Mouse (Mus musculus) left cerebral cortex, adult 2 months (tissue): ENCODE data around the gene Schip1. TPM values are rescaled to one million over a fixed set of nuclear protein-coding genes. Genes with fewer than 3 reads are reported as not detected.

Experiments used
- DNase-seq, 2 experiments: peaks; one replicate each; pipeline ENCODE4 v3.0.0; 2021 to 2022; ENCODE audit warnings: low spot score in 2 of 2, mixed read lengths in 1 of 2; ENCODE audit errors: extremely low spot score in 1 of 2
- H3K27ac ChIP-seq: fragments of 200-600 bp; 2 replicates; pipeline ENCODE4 v1.8.1; 2022
- H3K4me3 ChIP-seq: fragments of 200-600 bp; 2 replicates; pipeline ENCODE4 v1.8.1; 2022
- CTCF ChIP-seq: fragments of 200-600 bp; IDR thresholded peaks from 2 replicates; pipeline ENCODE4 v1.8.1; 2022; ENCODE audit warnings: antibody characterized with exemption, mild to moderate bottlenecking, moderate library complexity
- intact Hi-C: fragments of 180-260 bp; cut with DNase I; formaldehyde crosslinking; loops from one replicate; pipeline ENCODE4 v1.15.1; 2025
- total RNA-seq, 2 experiments: library from RNA; stranded (reverse); gene quantifications; 2 replicates each; pipeline ENCODE4 v1.2.3; 2021

Schip1 gene
- total RNA-seq, 2 experiments from 2014 or later = 261 to 282 TPM

GRCm38 (mm10) chr3:68283595-68283991 lies 219.0 kb downstream of the Schip1 start:
- no peak for DNase-seq
- intact Hi-C loops = no loop called here
- H3K27ac ChIP-seq = no peak overlapping the region
- TF ChIP-seq CTCF = no peak
- peak overlapping the region; percentile 19; the same call in 1 of the 2 replicates for H3K4me3 ChIP-seq

- no peak for DNase-seq
- intact Hi-C loops = no loop called here
- Histone ChIP-seq H3K4me3 (no peak overlapping the region), H3K27ac (no peak overlapping the region)
- no peak for TF ChIP-seq CTCF
These were observed 219.9 kb downstream of the Schip1 start for GRCm38 (mm10) chr3:68284500-68284899.

GRCm38 (mm10) chr3:68296752-68297151 lies 232.2 kb downstream of the Schip1 start:
- no peak for DNase-seq
- intact Hi-C loops = no loop called here
- Histone ChIP-seq H3K27ac (no peak overlapping the region), H3K4me3 (no peak overlapping the region)
- no peak for TF ChIP-seq CTCF

GRCm38 (mm10) chr3:68305647-68306046 lies 241.0 kb downstream of the Schip1 start:
- Histone ChIP-seq H3K27ac (no peak overlapping the region), H3K4me3 (no peak overlapping the region)
- no peak for TF ChIP-seq CTCF
- DNase-seq = no peak
- intact Hi-C loops = no loop called here

- intact Hi-C loops = no loop called here
- H3K4me3 ChIP-seq = no peak overlapping the region
- DNase-seq = no peak
- no peak for TF ChIP-seq CTCF
- no peak overlapping the region for H3K27ac ChIP-seq
These were observed 242.1 kb downstream of the Schip1 start for GRCm38 (mm10) chr3:68306726-68307125.

- intact Hi-C loops = no loop called here
- no peak for TF ChIP-seq CTCF
- H3K27ac ChIP-seq = no peak overlapping the region
- H3K4me3 ChIP-seq = no peak overlapping the region
- no peak for DNase-seq
These were observed 261.0 kb downstream of the Schip1 start for GRCm38 (mm10) chr3:68325575-68325974.

- no peak overlapping the region for H3K4me3 ChIP-seq
- intact Hi-C loops = no loop called here
- TF ChIP-seq CTCF = no peak
- DNase-seq = no peak
- H3K27ac ChIP-seq = no peak overlapping the region
These were observed 267.9 kb downstream of the Schip1 start for GRCm38 (mm10) chr3:68332515-68332914.

GRCm38 (mm10) chr3:68335501-68335900 lies 270.9 kb downstream of the Schip1 start:
- no peak overlapping the region for H3K27ac ChIP-seq
- intact Hi-C loops = no loop called here
- H3K4me3 ChIP-seq = no peak overlapping the region
- DNase-seq = no peak
- no peak for TF ChIP-seq CTCF

- intact Hi-C loops = no loop called here
- no peak for DNase-seq
- H3K27ac ChIP-seq = no peak overlapping the region
- no peak for TF ChIP-seq CTCF
- no peak overlapping the region for H3K4me3 ChIP-seq
These were observed 286.0 kb downstream of the Schip1 start for GRCm38 (mm10) chr3:68350624-68351023.

- H3K27ac ChIP-seq = no peak overlapping the region
- no peak overlapping the region for H3K4me3 ChIP-seq
- no peak for TF ChIP-seq CTCF
- DNase-seq = no peak
- intact Hi-C loops = no loop called here
These were observed 286.9 kb downstream of the Schip1 start for GRCm38 (mm10) chr3:68351461-68351860.

- no peak overlapping the region for H3K4me3 ChIP-seq
- H3K27ac ChIP-seq = no peak overlapping the region
- intact Hi-C loops = no loop called here
- DNase-seq = no peak
- TF ChIP-seq CTCF = no peak
These were observed 288.4 kb downstream of the Schip1 start for GRCm38 (mm10) chr3:68352961-68353360.

- no peak for DNase-seq
- no peak for TF ChIP-seq CTCF
- Histone ChIP-seq H3K27ac (no peak overlapping the region), H3K4me3 (no peak overlapping the region)
- intact Hi-C loops = no loop called here
These were observed 288.9 kb downstream of the Schip1 start for GRCm38 (mm10) chr3:68353492-68353891.

- DNase-seq = no peak
- H3K4me3 ChIP-seq = no peak overlapping the region
- H3K27ac ChIP-seq = no peak overlapping the region
- intact Hi-C loops = no loop called here
- no peak for TF ChIP-seq CTCF
These were observed 291.9 kb downstream of the Schip1 start for GRCm38 (mm10) chr3:68356516-68356915.
